Mouse (Mus musculus): ENCODE measurements around the gene Ubash3a. TPM values are rescaled to one million over a fixed set of nuclear protein-coding genes. Genes with fewer than 3 reads are reported as not detected.
A peak's percentile ranks its signal among the peaks of the same experiment; 100 is the strongest.

Gene Ubash3a
- polyA plus RNA-seq, 1 experiment from 2014 or later, result 0.11 TPM

GRCm38 (mm10) chr17:31181490-31181889 is 26.2 kb upstream of the Ubash3a start:
- Histone ChIP-seq H3K4me2 (ENCODE audit: low read depth, low read length) (no peak overlapping the region), H3K4me1 (ENCODE audit: control insufficient read depth, insufficient read depth, low read length) (no peaks in the 10 kb centered on the region), H3K27me3 (ENCODE audit: control insufficient read depth, insufficient read depth, low read length) (no peaks in the 10 kb centered on the region), H3K36me3 (replicated peaks; ENCODE audit: control insufficient read depth, insufficient read depth, low read depth, low read length) (no peaks in the 10 kb centered on the region), H3K4me3 (ENCODE audit: low read depth, low read length) (no peak overlapping the region), H3K9me3 (replicated peaks; ENCODE audit: control insufficient read depth, low read length) (no peaks in the 10 kb centered on the region), H3K9ac (replicated peaks; ENCODE audit: low read length) (no peak overlapping the region), H3K27ac (replicated peaks; ENCODE audit: low read depth, low read length) (no peak overlapping the region)
- DNase-seq (ENCODE audit: low spot score), result no peak
- no peak for ATAC-seq (replicated peaks; ENCODE audit: insufficient number of reproducible peaks, low FRiP score, low TSS enrichment, low read depth)
- WGBS, result 83% methylated on average over 4 of the region's 4 CpGs

- Histone ChIP-seq H3K27me3 (ENCODE audit: control insufficient read depth, insufficient read depth, low read length) (no peaks in the 10 kb centered on the region), H3K4me2 (ENCODE audit: low read depth, low read length) (no peak overlapping the region), H3K4me3 (ENCODE audit: low read depth, low read length) (no peak overlapping the region), H3K9ac (replicated peaks; ENCODE audit: low read length) (no peak overlapping the region), H3K36me3 (replicated peaks; ENCODE audit: control insufficient read depth, insufficient read depth, low read depth, low read length) (no peaks in the 10 kb centered on the region), H3K27ac (replicated peaks; ENCODE audit: low read depth, low read length) (no peak overlapping the region), H3K4me1 (ENCODE audit: control insufficient read depth, insufficient read depth, low read length) (no peaks in the 10 kb centered on the region), H3K9me3 (replicated peaks; ENCODE audit: control insufficient read depth, low read length) (no peaks in the 10 kb centered on the region)
- ATAC-seq (replicated peaks; ENCODE audit: insufficient number of reproducible peaks, low FRiP score, low TSS enrichment, low read depth), result no peak
- 71% methylated on average over 12 of the region's 12 CpGs for WGBS
- DNase-seq (ENCODE audit: low spot score), result no peak
Measured at GRCm38 (mm10) chr17:31183180-31183974, 24.3 kb upstream of the Ubash3a start.

- WGBS, result 77% methylated on average over 12 of the region's 12 CpGs
- H3K36me3 ChIP-seq (replicated peaks; ENCODE audit: control insufficient read depth, insufficient read depth, low read depth, low read length), result no peaks in the 10 kb centered on the region
- H3K4me2 ChIP-seq (ENCODE audit: low read depth, low read length), result no peak overlapping the region
- no peaks in the 10 kb centered on the region for H3K27me3 ChIP-seq (ENCODE audit: control insufficient read depth, insufficient read depth, low read length)
- H3K4me1 ChIP-seq (ENCODE audit: control insufficient read depth, insufficient read depth, low read length), result no peaks in the 10 kb centered on the region
- H3K27ac ChIP-seq (replicated peaks; ENCODE audit: low read depth, low read length), result no peak overlapping the region
- ATAC-seq (replicated peaks; ENCODE audit: insufficient number of reproducible peaks, low FRiP score, low TSS enrichment, low read depth) (no peak), DNase-seq (ENCODE audit: low spot score) (no peak)
- H3K4me3 ChIP-seq (ENCODE audit: low read depth, low read length), result no peak overlapping the region
- H3K9me3 ChIP-seq (replicated peaks; ENCODE audit: control insufficient read depth, low read length), result no peaks in the 10 kb centered on the region
- H3K9ac ChIP-seq (replicated peaks; ENCODE audit: low read length), result no peak overlapping the region
Measured at GRCm38 (mm10) chr17:31184269-31184990, 23.2 kb upstream of the Ubash3a start.

- no peak overlapping the region for H3K4me2 ChIP-seq (ENCODE audit: low read depth, low read length)
- 25% methylated on average over 4 of the region's 4 CpGs for WGBS
- no peak for ATAC-seq (replicated peaks; ENCODE audit: insufficient number of reproducible peaks, low FRiP score, low TSS enrichment, low read depth)
Measured at GRCm38 (mm10) chr17:31187370-31187769, 20.3 kb upstream of the Ubash3a start.

GRCm38 (mm10) chr17:31191825-31192224 is 15.8 kb upstream of the Ubash3a start:
- Histone ChIP-seq H3K4me3 (ENCODE audit: low read depth, low read length) (no peak overlapping the region), H3K4me1 (ENCODE audit: control insufficient read depth, insufficient read depth, low read length) (no peaks in the 10 kb centered on the region), H3K27me3 (ENCODE audit: control insufficient read depth, insufficient read depth, low read length) (no peaks in the 10 kb centered on the region), H3K9ac (replicated peaks; ENCODE audit: low read length) (no peak overlapping the region), H3K36me3 (replicated peaks; ENCODE audit: control insufficient read depth, insufficient read depth, low read depth, low read length) (no peaks in the 10 kb centered on the region), H3K9me3 (replicated peaks; ENCODE audit: control insufficient read depth, low read length) (no peaks in the 10 kb centered on the region), H3K4me2 (ENCODE audit: low read depth, low read length) (no peak overlapping the region), H3K27ac (replicated peaks; ENCODE audit: low read depth, low read length) (no peak overlapping the region)
- WGBS, result 79% methylated on average over 8 of the region's 8 CpGs
- ATAC-seq (replicated peaks; ENCODE audit: insufficient number of reproducible peaks, low FRiP score, low TSS enrichment, low read depth) (no peak), DNase-seq (ENCODE audit: low spot score) (no peak)

More at GRCm38 (mm10) chr17:31187370-31187769, 20.3 kb upstream of the Ubash3a start:
- Histone ChIP-seq H3K4me3 (ENCODE audit: low read depth, low read length) (no peak overlapping the region), H3K36me3 (replicated peaks; ENCODE audit: control insufficient read depth, insufficient read depth, low read depth, low read length) (no peaks in the 10 kb centered on the region), H3K4me1 (ENCODE audit: control insufficient read depth, insufficient read depth, low read length) (no peaks in the 10 kb centered on the region), H3K9me3 (replicated peaks; ENCODE audit: control insufficient read depth, low read length) (no peaks in the 10 kb centered on the region), H3K9ac (replicated peaks; ENCODE audit: low read length) (no peak overlapping the region), H3K27me3 (ENCODE audit: control insufficient read depth, insufficient read depth, low read length) (no peaks in the 10 kb centered on the region), H3K27ac (replicated peaks; ENCODE audit: low read depth, low read length) (no peak overlapping the region)
- peak; percentile 78 for DNase-seq (ENCODE audit: low spot score)

GRCm38 (mm10) chr17:31192663-31193062 is 15.0 kb upstream of the Ubash3a start:
- Histone ChIP-seq H3K4me1 (ENCODE audit: control insufficient read depth, insufficient read depth, low read length) (no peaks in the 10 kb centered on the region), H3K27ac (replicated peaks; ENCODE audit: low read depth, low read length) (no peak overlapping the region), H3K27me3 (ENCODE audit: control insufficient read depth, insufficient read depth, low read length) (no peaks in the 10 kb centered on the region), H3K4me2 (ENCODE audit: low read depth, low read length) (no peak overlapping the region), H3K9me3 (replicated peaks; ENCODE audit: control insufficient read depth, low read length) (no peaks in the 10 kb centered on the region), H3K4me3 (ENCODE audit: low read depth, low read length) (no peak overlapping the region), H3K9ac (replicated peaks; ENCODE audit: low read length) (no peak overlapping the region), H3K36me3 (replicated peaks; ENCODE audit: control insufficient read depth, insufficient read depth, low read depth, low read length) (no peaks in the 10 kb centered on the region)
- WGBS, result 31% methylated on average over 2 of the region's 2 CpGs
- ATAC-seq (replicated peaks; ENCODE audit: insufficient number of reproducible peaks, low FRiP score, low TSS enrichment, low read depth) (no peak), DNase-seq (ENCODE audit: low spot score) (no peak)

GRCm38 (mm10) chr17:31193360-31193759 is 14.3 kb upstream of the Ubash3a start:
- DNase-seq (ENCODE audit: low spot score), result no peak
- no peaks in the 10 kb centered on the region for H3K36me3 ChIP-seq (replicated peaks; ENCODE audit: control insufficient read depth, insufficient read depth, low read depth, low read length)
- no peaks in the 10 kb centered on the region for H3K4me1 ChIP-seq (ENCODE audit: control insufficient read depth, insufficient read depth, low read length)
- WGBS, result 76% methylated on average over 9 of the region's 9 CpGs
- H3K27ac ChIP-seq (replicated peaks; ENCODE audit: low read depth, low read length), result no peak overlapping the region
- H3K9ac ChIP-seq (replicated peaks; ENCODE audit: low read length), result no peak overlapping the region
- no peaks in the 10 kb centered on the region for H3K9me3 ChIP-seq (replicated peaks; ENCODE audit: control insufficient read depth, low read length)
- no peak for ATAC-seq (replicated peaks; ENCODE audit: insufficient number of reproducible peaks, low FRiP score, low TSS enrichment, low read depth)
- H3K27me3 ChIP-seq (ENCODE audit: control insufficient read depth, insufficient read depth, low read length), result no peaks in the 10 kb centered on the region
- no peak overlapping the region for H3K4me3 ChIP-seq (ENCODE audit: low read depth, low read length)
- no peak overlapping the region for H3K4me2 ChIP-seq (ENCODE audit: low read depth, low read length)

- Histone ChIP-seq H3K4me1 (ENCODE audit: control insufficient read depth, insufficient read depth, low read length) (no peaks in the 10 kb centered on the region), H3K4me2 (ENCODE audit: low read depth, low read length) (no peak overlapping the region), H3K27ac (replicated peaks; ENCODE audit: low read depth, low read length) (no peak overlapping the region), H3K27me3 (ENCODE audit: control insufficient read depth, insufficient read depth, low read length) (no peaks in the 10 kb centered on the region), H3K36me3 (replicated peaks; ENCODE audit: control insufficient read depth, insufficient read depth, low read depth, low read length) (no peaks in the 10 kb centered on the region), H3K9ac (replicated peaks; ENCODE audit: low read length) (no peak overlapping the region), H3K4me3 (ENCODE audit: low read depth, low read length) (no peak overlapping the region), H3K9me3 (replicated peaks; ENCODE audit: control insufficient read depth, low read length) (no peaks in the 10 kb centered on the region)
- 91% methylated on average over 6 of the region's 6 CpGs for WGBS
- ATAC-seq (replicated peaks; ENCODE audit: insufficient number of reproducible peaks, low FRiP score, low TSS enrichment, low read depth), result no peak
- no peak for DNase-seq (ENCODE audit: low spot score)
Measured at GRCm38 (mm10) chr17:31195207-31195606, 12.5 kb upstream of the Ubash3a start.

Data from embryonic facial prominence, embryonic 11.5 days (tissue).